Mouse (Mus musculus): ENCODE measurements around the gene Smu1. TPM values are rescaled to one million over a fixed set of nuclear protein-coding genes. Genes with fewer than 3 reads are reported as not detected.
"Not testable (repeated sequence)": the region's sequence is repeated elsewhere in the genome, so short reads cannot be mapped to it uniquely, and the experiment has no call there.

The Smu1 gene
- 196 and 198 TPM in 2 replicates for polyA plus RNA-seq (2016; fragmentation: Nextera tagmentation; extraction: Ambion mirVana)

DNA sequence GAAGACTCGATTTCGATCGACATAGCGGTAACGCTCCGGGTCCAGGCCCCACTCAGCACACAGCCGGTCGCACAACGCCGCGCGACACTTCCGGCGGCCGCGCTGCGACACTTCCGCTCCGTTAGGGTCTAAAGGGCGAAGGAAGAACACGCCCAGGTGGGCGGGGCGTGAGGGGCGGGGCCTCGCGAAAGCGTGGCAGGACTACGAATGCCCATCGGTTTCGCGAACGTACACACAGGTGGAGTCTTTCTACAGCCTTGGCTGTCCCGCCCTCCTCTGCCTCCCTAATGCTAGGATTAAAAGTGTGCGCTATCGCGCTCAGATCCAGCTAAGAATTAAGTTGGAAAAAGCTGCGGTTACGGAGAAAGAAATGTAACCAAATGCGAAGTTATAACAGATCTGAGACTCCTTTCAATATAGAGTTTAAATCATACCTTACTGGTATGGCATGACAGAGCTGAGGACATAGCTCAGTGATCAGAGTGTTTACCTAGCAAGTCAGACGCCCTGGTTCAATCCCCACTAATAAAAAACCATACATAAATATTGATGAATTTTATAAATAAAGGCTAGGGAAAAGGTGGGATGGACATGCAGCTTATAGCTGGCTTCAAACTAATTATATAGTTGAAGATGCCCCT, at the start of gene Smu1:
Gene Smu1, minus strand, starts transcription at position 144 of the 641 bp plus-strand sequence.
- peak within 1 kb of the TSS; percentile 85 for H3K27ac ChIP-seq
- H3K4me3 ChIP-seq: peak within 1 kb of the TSS; percentile 74
- no peaks in the 10 kb centered on the region for H3K27me3 ChIP-seq (ENCODE audit: poor library complexity, severe bottlenecking)
- peak; percentile 96 for DNase-seq (ENCODE audit: extremely low spot score, low spot score)
- peaks cover 3% of the 10 kb centered on the region; the same call in 1 of the 2 replicates for H3K4me1 ChIP-seq
- under 1% methylated on average over 40 of the region's 40 CpGs for WGBS
- H3K36me3 ChIP-seq (replicated peaks): peaks cover 30% of the 10 kb centered on the region
- H3K9me3 ChIP-seq: no peaks in the 10 kb centered on the region

DNA sequence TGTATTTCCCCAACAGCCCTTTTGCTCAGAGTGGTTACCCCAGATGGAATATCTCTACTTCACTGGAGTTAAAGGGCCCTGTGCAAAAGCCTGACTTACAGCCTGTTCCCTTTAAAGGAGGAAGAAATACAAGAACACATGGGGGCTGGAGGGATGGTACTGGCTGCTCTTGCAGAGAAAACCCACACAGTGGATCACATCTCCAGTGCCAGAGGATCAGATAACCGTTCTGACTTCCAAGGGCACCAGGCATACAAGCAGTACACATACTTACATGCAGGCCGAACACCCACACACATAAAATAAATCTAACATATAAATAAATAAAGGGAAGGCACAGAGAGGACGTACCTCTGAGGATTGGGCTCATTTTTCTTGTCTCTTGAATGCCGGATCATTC, 49.7 kb upstream of the Smu1 start:
- 89% methylated on average over 4 of the region's 4 CpGs for WGBS
- H3K27me3 ChIP-seq (ENCODE audit: poor library complexity, severe bottlenecking): no peaks in the 10 kb centered on the region
- H3K4me3 ChIP-seq: no peak overlapping the region
- H3K36me3 ChIP-seq (replicated peaks): peaks cover 58% of the 10 kb centered on the region
- no peaks in the 10 kb centered on the region for H3K9me3 ChIP-seq
- H3K27ac ChIP-seq: no peak overlapping the region
- DNase-seq (ENCODE audit: extremely low spot score, low spot score): no peak
- no peaks in the 10 kb centered on the region for H3K4me1 ChIP-seq

DNA sequence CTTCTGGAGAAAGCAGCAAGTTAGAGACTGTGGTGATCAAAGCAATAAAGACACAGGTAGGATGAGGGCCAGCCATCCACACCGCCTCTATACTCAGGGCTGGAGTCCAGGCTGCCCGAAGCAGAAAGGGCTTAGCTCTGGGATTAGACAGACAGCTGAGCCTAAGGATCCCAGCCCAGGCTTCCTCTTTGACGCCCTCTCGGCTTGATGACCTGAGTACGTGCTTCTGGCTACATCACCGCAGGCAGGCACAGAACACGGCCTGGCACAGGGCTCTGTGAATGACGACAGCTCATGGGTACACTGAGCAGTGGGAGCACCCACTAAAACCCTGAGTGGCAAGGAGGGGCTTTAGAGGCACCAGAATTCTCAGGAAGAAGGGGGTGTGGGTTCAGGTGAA, 47.7 kb upstream of the Smu1 start:
- Histone ChIP-seq H3K9me3 (no peaks in the 10 kb centered on the region), H3K36me3 (replicated peaks) (peaks cover 43% of the 10 kb centered on the region), H3K4me3 (no peak overlapping the region), H3K27me3 (ENCODE audit: poor library complexity, severe bottlenecking) (no peaks in the 10 kb centered on the region), H3K4me1 (peaks cover 5% of the 10 kb centered on the region; the same call in 1 of the 2 replicates), H3K27ac (no peak overlapping the region)
- DNase-seq (ENCODE audit: extremely low spot score, low spot score): no peak
- 81% methylated on average over 8 of the region's 8 CpGs for WGBS

DNA sequence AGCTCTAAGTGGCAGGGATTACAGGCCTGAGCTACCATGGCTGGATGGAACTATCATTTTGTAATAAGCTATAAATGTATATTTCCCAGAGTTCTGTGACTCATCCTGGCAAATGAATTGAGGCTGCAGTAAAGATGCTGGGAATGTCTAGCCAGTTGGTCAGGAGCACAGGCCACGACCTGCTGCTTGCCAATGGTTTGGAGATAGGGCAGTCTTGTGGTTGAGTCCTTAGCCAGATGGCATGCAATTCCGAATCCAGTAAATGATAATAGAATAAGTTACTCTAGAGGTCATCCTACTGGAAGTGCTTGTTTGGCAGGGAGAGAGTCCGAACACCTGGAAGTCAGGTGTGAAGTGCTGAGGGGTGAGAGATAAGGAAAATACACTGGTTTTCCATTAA, 45.1 kb upstream of the Smu1 start:
- 91% methylated on average over 3 of the region's 3 CpGs for WGBS

DNA sequence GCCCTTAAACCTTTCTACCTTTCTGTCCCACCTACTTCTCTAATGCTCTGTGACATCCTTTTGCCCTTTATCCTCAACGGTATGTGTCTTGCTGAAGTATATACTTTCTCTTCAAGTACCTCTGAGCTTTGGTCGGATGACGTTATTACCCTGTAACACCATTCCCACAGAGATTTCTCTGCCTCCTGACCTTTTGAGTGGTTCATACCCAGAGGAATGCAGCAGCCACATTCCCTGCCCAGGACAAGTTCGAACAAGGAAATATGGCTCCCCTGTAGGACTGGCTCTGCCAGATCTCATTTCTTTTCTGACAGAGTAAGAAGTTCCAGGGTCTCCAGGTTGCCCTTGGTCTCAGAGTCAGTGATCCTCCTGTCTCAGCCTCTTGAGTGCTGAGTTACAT, 44.2 kb upstream of the Smu1 start:
- Histone ChIP-seq H3K27ac (no peak overlapping the region), H3K36me3 (replicated peaks) (peaks cover 20% of the 10 kb centered on the region), H3K9me3 (no peaks in the 10 kb centered on the region), H3K27me3 (ENCODE audit: poor library complexity, severe bottlenecking) (no peaks in the 10 kb centered on the region), H3K4me1 (peaks cover 5% of the 10 kb centered on the region; the same call in 1 of the 2 replicates), H3K4me3 (no peak overlapping the region)
- no peak for DNase-seq (ENCODE audit: extremely low spot score, low spot score)
- WGBS: 88% methylated on average over 4 of the region's 4 CpGs

More for the DNA sequence above, 45.1 kb upstream of the Smu1 start:
- no peak overlapping the region for H3K27ac ChIP-seq
- no peak overlapping the region for H3K4me3 ChIP-seq
- H3K36me3 ChIP-seq (replicated peaks): peaks cover 28% of the 10 kb centered on the region
- no peak for DNase-seq (ENCODE audit: extremely low spot score, low spot score)
- H3K4me1 ChIP-seq: peaks cover 5% of the 10 kb centered on the region; the same call in 1 of the 2 replicates
- no peaks in the 10 kb centered on the region for H3K9me3 ChIP-seq
- no peaks in the 10 kb centered on the region for H3K27me3 ChIP-seq (ENCODE audit: poor library complexity, severe bottlenecking)

DNA sequence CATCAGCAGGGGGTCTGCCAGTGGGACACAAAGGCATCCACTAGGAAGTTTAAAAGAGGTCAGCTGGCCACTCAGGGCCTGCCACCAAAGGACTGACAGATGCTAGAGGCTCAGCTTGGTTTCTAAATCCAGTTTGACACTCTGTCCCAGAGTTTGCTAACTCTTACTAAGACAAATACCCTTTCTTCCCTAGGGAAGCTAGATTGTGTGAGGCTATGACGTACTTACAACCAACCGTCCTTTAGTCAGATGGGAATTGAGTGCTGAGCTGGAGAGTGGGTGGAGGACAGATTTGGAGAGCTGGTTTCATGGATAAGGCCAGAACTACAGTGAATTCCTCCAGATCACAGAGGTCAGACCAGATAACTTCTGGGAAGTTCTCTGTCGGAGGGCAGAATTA, 43.1 kb upstream of the Smu1 start:
- WGBS: 88% methylated on average over 3 of the region's 3 CpGs

DNA sequence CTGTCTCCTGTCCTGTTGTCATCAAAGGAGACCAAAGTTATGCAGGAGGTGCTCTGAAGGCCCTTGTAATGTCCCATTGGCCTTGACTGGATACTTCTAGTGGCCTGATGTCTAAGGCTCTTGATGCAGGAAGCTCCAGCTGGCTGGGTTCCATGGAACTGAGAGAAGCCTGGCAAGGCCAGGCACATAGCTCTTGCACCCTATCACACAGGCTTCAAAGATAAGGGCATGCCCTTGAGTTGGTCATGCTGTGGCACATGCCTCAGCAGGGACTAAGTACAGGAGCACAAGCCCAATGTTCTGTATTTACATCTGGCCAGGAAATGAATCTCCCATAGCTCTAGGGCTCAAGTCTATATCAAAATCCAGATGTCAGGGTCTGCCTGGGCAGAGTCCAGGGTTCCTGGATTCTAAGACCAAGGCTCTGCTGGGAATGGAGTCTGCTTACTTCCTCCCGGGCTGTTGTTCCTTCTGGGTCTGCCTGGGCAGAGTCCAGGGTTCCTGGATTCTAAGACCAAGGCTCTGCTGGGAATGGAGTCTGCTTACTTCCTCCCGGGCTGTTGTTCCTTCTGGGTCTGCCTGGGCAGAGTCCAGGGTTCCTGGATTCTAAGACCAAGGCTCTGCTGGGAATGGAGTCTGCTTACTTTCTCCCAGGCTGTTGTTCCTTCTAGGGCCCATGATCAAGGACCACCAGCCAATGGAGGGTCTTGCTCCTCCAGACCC, 41.3 kb upstream of the Smu1 start:
- not testable (repeated sequence) for DNase-seq (ENCODE audit: extremely low spot score, low spot score); H3K4me1 ChIP-seq; H3K36me3 ChIP-seq (replicated peaks); H3K27me3 ChIP-seq (ENCODE audit: poor library complexity, severe bottlenecking); H3K9me3 ChIP-seq; H3K4me3 ChIP-seq; H3K27ac ChIP-seq
- WGBS: 92% methylated on average over 2 of the region's 2 CpGs

More for the DNA sequence above, 43.1 kb upstream of the Smu1 start:
- Histone ChIP-seq H3K36me3 (replicated peaks) (peaks cover 12% of the 10 kb centered on the region), H3K4me1 (peaks cover 5% of the 10 kb centered on the region; the same call in 1 of the 2 replicates), H3K27ac (no peak overlapping the region), H3K27me3 (ENCODE audit: poor library complexity, severe bottlenecking) (no peaks in the 10 kb centered on the region), H3K4me3 (no peak overlapping the region), H3K9me3 (no peaks in the 10 kb centered on the region)
- no peak for DNase-seq (ENCODE audit: extremely low spot score, low spot score)

DNA sequence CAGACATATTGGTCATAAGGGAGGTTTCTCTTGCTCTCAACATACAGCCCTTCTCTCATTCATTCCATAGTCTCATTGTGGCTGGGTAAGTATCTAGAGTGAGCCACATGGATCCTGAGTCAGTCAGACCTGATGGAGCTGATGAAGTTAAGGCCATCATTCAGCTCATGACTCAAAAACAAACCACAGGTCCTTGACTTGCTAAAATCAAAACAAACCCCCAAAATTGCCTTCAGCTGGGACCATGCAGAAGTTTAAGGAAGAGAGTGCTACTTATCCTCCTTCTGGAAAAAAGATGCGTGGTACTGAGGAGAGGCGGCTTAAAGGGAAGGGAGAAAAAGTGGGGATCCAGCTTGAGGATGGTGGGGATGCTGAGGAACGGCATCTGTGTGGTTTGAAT, 38.0 kb upstream of the Smu1 start:
- no peaks in the 10 kb centered on the region for H3K36me3 ChIP-seq (replicated peaks)
- DNase-seq (ENCODE audit: extremely low spot score, low spot score): no peak
- no peak overlapping the region for H3K27ac ChIP-seq
- 91% methylated on average over 3 of the region's 3 CpGs for WGBS
- no peak overlapping the region for H3K4me3 ChIP-seq
- H3K4me1 ChIP-seq: peaks cover 4% of the 10 kb centered on the region; the same call in 1 of the 2 replicates
- no peaks in the 10 kb centered on the region for H3K27me3 ChIP-seq (ENCODE audit: poor library complexity, severe bottlenecking)
- H3K9me3 ChIP-seq: peaks cover 10% of the 10 kb centered on the region; the same call in 1 of the 2 replicates

DNA sequence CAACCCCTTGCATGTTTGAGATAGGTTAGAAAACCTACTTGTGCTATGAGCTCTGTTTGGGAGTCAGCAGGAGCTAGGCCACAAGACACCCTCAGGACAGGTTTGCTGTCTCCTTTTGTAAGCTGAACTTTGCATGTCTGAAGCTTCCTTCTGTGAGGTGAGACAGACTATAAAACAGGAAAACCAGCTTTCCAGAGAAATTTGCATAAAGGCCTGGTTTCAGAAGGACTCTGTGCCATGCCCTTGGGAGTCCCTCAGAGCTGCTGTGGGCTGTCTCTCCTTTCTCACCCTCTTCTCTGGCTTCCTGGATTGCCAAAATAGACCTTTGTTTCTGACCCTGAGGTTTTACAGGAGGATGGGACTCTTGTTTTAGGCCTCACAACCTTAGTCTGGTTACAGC, 36.6 kb upstream of the Smu1 start:
- Histone ChIP-seq H3K4me3 (no peak overlapping the region), H3K27me3 (ENCODE audit: poor library complexity, severe bottlenecking) (no peaks in the 10 kb centered on the region), H3K27ac (no peak overlapping the region), H3K4me1 (no peaks in the 10 kb centered on the region), H3K9me3 (peaks cover 10% of the 10 kb centered on the region; the same call in 1 of the 2 replicates), H3K36me3 (replicated peaks) (no peaks in the 10 kb centered on the region)
- no peak for DNase-seq (ENCODE audit: extremely low spot score, low spot score)

DNA sequence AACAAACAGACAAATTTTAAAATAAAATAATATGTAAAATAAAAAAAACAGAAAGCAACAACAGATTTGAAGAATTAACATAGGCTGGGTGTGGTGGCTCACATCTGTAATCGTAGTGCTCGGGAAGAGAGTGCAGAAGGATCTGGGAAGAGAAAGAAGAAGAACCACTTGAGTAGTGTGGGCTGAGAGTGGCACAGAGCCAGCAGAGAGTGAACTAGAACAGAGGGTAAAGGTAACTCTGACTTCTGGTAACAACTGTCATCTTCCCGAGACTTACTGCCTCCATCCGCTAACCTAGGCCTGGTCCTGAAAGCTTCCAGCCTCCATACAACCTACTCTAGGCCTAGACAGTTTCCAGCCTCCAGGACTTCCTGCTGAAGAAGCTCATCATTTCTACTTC, 33.5 kb upstream of the Smu1 start:
- Histone ChIP-seq H3K4me1 (no peaks in the 10 kb centered on the region), H3K27me3 (ENCODE audit: poor library complexity, severe bottlenecking) (no peaks in the 10 kb centered on the region), H3K36me3 (replicated peaks) (no peaks in the 10 kb centered on the region), H3K9me3 (peaks cover 10% of the 10 kb centered on the region; the same call in 1 of the 2 replicates), H3K27ac (no peak overlapping the region), H3K4me3 (no peak overlapping the region)
- DNase-seq (ENCODE audit: extremely low spot score, low spot score): no peak
- 92% methylated on average over 4 of the region's 4 CpGs for WGBS

DNA sequence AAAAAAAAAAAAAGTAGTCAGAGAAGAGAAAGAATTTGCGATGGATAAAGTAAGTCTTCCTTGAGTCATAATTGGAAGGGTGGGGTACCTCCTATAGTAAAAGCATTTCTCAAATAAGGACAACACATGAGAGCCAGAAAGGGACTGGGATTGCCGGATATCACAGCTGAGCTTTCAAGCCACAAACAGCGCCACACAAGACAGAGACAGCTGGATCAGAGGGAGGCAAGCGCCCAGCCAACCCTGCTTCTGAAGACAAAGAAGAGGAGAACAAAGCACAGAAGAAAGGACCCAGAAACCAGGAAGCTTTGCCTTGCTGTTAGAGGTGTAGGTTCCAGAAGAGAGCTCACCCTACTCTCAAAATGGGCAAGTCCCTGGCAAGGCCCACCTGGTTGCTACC, 28.9 kb upstream of the Smu1 start:
- no peaks in the 10 kb centered on the region for H3K27me3 ChIP-seq (ENCODE audit: poor library complexity, severe bottlenecking)
- DNase-seq (ENCODE audit: extremely low spot score, low spot score): no peak
- no peaks in the 10 kb centered on the region for H3K9me3 ChIP-seq
- no peaks in the 10 kb centered on the region for H3K36me3 ChIP-seq (replicated peaks)
- 66% methylated on average over 4 of the region's 4 CpGs for WGBS
- no peak overlapping the region for H3K27ac ChIP-seq
- H3K4me3 ChIP-seq: no peak overlapping the region
- no peaks in the 10 kb centered on the region; the same call in 1 of the 2 replicates for H3K4me1 ChIP-seq

DNA sequence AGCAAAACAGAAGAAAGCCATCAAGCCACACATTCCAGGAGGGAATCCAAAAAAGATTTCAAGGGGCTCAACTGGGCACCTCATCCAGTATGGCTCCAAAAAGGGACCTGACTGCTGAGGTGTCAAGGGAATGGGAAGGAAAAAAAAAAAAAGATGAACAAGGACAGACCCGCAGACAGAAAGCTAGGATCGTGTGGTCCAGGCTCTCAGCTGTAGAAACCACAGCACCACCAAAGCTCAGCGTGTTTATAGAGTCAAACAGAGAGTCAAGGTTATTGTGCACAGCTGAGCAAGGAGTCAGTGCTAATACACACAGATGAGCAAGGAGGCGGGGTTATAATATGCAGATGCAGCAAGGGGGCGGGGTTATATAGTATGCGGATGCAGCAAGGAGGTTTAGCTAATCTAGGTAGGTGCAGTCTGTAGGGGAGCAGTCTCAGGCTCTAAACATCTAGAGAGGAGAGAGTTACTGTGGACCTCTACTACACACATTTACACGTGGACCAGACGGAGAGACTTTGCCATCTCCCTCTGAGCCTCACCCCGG, 28.0 kb upstream of the Smu1 start:
- H3K4me1 ChIP-seq: peaks cover 4% of the 10 kb centered on the region; the same call in 1 of the 2 replicates
- DNase-seq (ENCODE audit: extremely low spot score, low spot score): no peak
- no peak overlapping the region for H3K4me3 ChIP-seq
- H3K27ac ChIP-seq: no peak overlapping the region
- no peaks in the 10 kb centered on the region for H3K9me3 ChIP-seq
- H3K27me3 ChIP-seq (ENCODE audit: poor library complexity, severe bottlenecking): no peaks in the 10 kb centered on the region
- H3K36me3 ChIP-seq (replicated peaks): no peaks in the 10 kb centered on the region
- WGBS: 82% methylated on average over 9 of the region's 9 CpGs

All from forebrain, embryonic 10.5 days (tissue).